Mouse (Mus musculus) heart, embryonic 14.5 days (tissue): ENCODE measurements around the gene Aagab. TPM values are rescaled to one million over a fixed set of nuclear protein-coding genes. Genes with fewer than 3 reads are reported as not detected.

Experiments used
- ATAC-seq: fragments of 200-750 bp; cut with Nextera tagmentation; 2 replicates; pipeline ENCODE4 v1.8.0; 2017; ENCODE audit warnings: low read depth, moderate TSS enrichment; ENCODE audit not compliant: insufficient number of reproducible peaks, insufficient read depth, low FRiP score
- H3K27ac ChIP-seq, 2 experiments: fragments of 200-500 bp in 1 of 2; fragments of 300-500 bp in 1 of 2; sonication (generic) in 1 of 2; replicated peaks in 1 of 2; 2 replicates each; pipeline ENCODE4 v1.5.1; 2012 to 2014; ENCODE audit warnings: low read depth in 2 of 2, low read length in 2 of 2, control low read depth in 1 of 2, mild to moderate bottlenecking in 1 of 2, mixed read lengths in 1 of 2; ENCODE audit not compliant: control insufficient read depth in 1 of 2, insufficient read depth in 1 of 2
- H3K27me3 ChIP-seq: fragments of 300-500 bp; sonication (generic); 2 replicates; pipeline ENCODE4 v1.6.1; 2014; ENCODE audit warnings: mild to moderate bottlenecking, low read length, control low read depth; ENCODE audit not compliant: control insufficient read depth, insufficient read depth
- H3K36me3 ChIP-seq: fragments of 300-500 bp; sonication (generic); 2 replicates; pipeline ENCODE4 v1.6.1; 2014; ENCODE audit warnings: mild to moderate bottlenecking, control low read depth, low read length, mixed read lengths; ENCODE audit not compliant: control insufficient read depth, insufficient read depth
- H3K4me1 ChIP-seq, 2 experiments: fragments of 200-500 bp in 1 of 2; fragments of 300-500 bp in 1 of 2; sonication (generic) in 1 of 2; 2 replicates each; pipeline ENCODE4 v1.6.1; 2012 to 2014; ENCODE audit warnings: low read length in 2 of 2, control low read depth in 1 of 2, mixed read lengths in 1 of 2; ENCODE audit not compliant: control insufficient read depth in 2 of 2, insufficient read depth in 2 of 2
- H3K4me2 ChIP-seq: fragments of 300-500 bp; sonication (generic); 2 replicates; pipeline ENCODE4 v1.6.1; 2014; ENCODE audit warnings: mild to moderate bottlenecking, low read length
- H3K4me3 ChIP-seq, 2 experiments: fragments of 200-500 bp in 1 of 2; fragments of 300-500 bp in 1 of 2; sonication (generic) in 1 of 2; 2 replicates each; pipeline ENCODE4 v1.5.1; 2012 to 2014; ENCODE audit warnings: low read length in 2 of 2, mild to moderate bottlenecking in 2 of 2, control low read depth in 1 of 2, low read depth in 1 of 2, moderate library complexity in 1 of 2; ENCODE audit not compliant: control insufficient read depth in 1 of 2, insufficient read depth in 1 of 2
- H3K9ac ChIP-seq: fragments of 300-500 bp; sonication (generic); 2 replicates; pipeline ENCODE4 v1.6.1; 2014; ENCODE audit warnings: mild to moderate bottlenecking, low read length
- H3K9me3 ChIP-seq: fragments of 300-500 bp; sonication (generic); 2 replicates; pipeline ENCODE4 v1.6.1; 2016; ENCODE audit warnings: low read length, control low read depth; ENCODE audit not compliant: control insufficient read depth
- WGBS: fragments of 180-500 bp; shearing (Covaris S2); extraction: QIAGEN DNeasy Blood & Tissue Kit; methylation state at CpG from one replicate; pipeline ENCODE4 v1.1.7; 2014; 5-methylcytosine and 5-hydroxymethylcytosine counted together
- polyA plus RNA-seq: library from polyadenylated mRNA; unstranded; fragments of >200 nt; fragmentation: Nextera tagmentation; extraction: Ambion mirVana; gene quantifications from 2 replicates; pipeline ENCODE4 v1.2.1, GENCODE M21; 2014

The Aagab gene
- polyA plus RNA-seq, 1 experiment from 2014 or later = 28.5 TPM

- H3K4me3 ChIP-seq = no peak overlapping the region
- H3K4me2 ChIP-seq = no peak overlapping the region
- no peak overlapping the region; a peak in 1 of 4 replicates for H3K27ac ChIP-seq
- no peak overlapping the region for H3K9ac ChIP-seq
- no peaks in the 10 kb centered on the region for H3K9me3 ChIP-seq
- WGBS = 54% methylated on average over 3 of the region's 3 CpGs
- peaks cover 34 to 45% of the 10 kb centered on the region in 2 experiments for H3K4me1 ChIP-seq
- no peaks in the 10 kb centered on the region for H3K36me3 ChIP-seq
- H3K27me3 ChIP-seq = no peaks in the 10 kb centered on the region
- ATAC-seq = no peak
Measured at GRCm38 (mm10) chr9:63673494-63673805, 71.0 kb downstream of the Aagab start.

GRCm38 (mm10) chr9:63674613-63675012 lies 72.2 kb downstream of the Aagab start:
- Histone ChIP-seq H3K9ac (no peak overlapping the region), H3K36me3 (no peaks in the 10 kb centered on the region), H3K27me3 (no peaks in the 10 kb centered on the region), H3K9me3 (no peaks in the 10 kb centered on the region), H3K27ac (peak overlapping the region in 1 of 2 experiments; percentile 44; a peak in 1 of 4 replicates), H3K4me3 (no peak overlapping the region), H3K4me2 (no peak overlapping the region), H3K4me1 (peaks cover 34 to 45% of the 10 kb centered on the region in 2 experiments)
- ATAC-seq = no peak
- WGBS = 55% methylated on average over 10 of the region's 10 CpGs

- Histone ChIP-seq H3K27me3 (no peaks in the 10 kb centered on the region), H3K9ac (no peak overlapping the region), H3K36me3 (no peaks in the 10 kb centered on the region), H3K27ac (peak overlapping the region; percentile 47 to 68; a peak in 2 of 4 replicates), H3K4me1 (peaks cover 33 to 40% of the 10 kb centered on the region in 2 experiments), H3K4me2 (no peak overlapping the region), H3K9me3 (no peaks in the 10 kb centered on the region), H3K4me3 (no peak overlapping the region)
- ATAC-seq = no peak
- 52% methylated on average over 3 of the region's 3 CpGs for WGBS
Measured at GRCm38 (mm10) chr9:63677621-63678020, 75.2 kb downstream of the Aagab start.

- no peak overlapping the region for H3K4me2 ChIP-seq
- no peaks in the 10 kb centered on the region for H3K9me3 ChIP-seq
- no peaks in the 10 kb centered on the region for H3K36me3 ChIP-seq
- no peak overlapping the region for H3K9ac ChIP-seq
- 73% methylated on average over 1 of the region's 1 CpGs for WGBS
- no peak overlapping the region for H3K4me3 ChIP-seq
- no peaks in the 10 kb centered on the region for H3K27me3 ChIP-seq
- ATAC-seq = no peak
- H3K4me1 ChIP-seq = peaks cover 29 to 37% of the 10 kb centered on the region in 2 experiments
- H3K27ac ChIP-seq = peak overlapping the region; percentile 47 to 68; a peak in 3 of 4 replicates
Measured at GRCm38 (mm10) chr9:63678076-63678475, 75.6 kb downstream of the Aagab start.

- Histone ChIP-seq H3K36me3 (no peaks in the 10 kb centered on the region), H3K27me3 (no peaks in the 10 kb centered on the region), H3K9ac (no peak overlapping the region), H3K4me2 (no peak overlapping the region), H3K27ac (no peak overlapping the region), H3K9me3 (0 out of 2 replicates have a peak, but pooled peaks cover 3% of the 10 kb centered on the region), H3K4me3 (no peak overlapping the region), H3K4me1 (peaks cover 21 to 41% of the 10 kb centered on the region in 2 experiments)
- ATAC-seq = no peak
- 52% methylated on average over 9 of the region's 9 CpGs for WGBS
Measured at GRCm38 (mm10) chr9:63682301-63682700, 79.8 kb downstream of the Aagab start.

GRCm38 (mm10) chr9:63682943-63683342 lies 80.5 kb downstream of the Aagab start:
- ATAC-seq = no peak
- Histone ChIP-seq H3K36me3 (no peaks in the 10 kb centered on the region), H3K9me3 (0 out of 2 replicates have a peak, but pooled peaks cover 3% of the 10 kb centered on the region), H3K4me3 (no peak overlapping the region), H3K27ac (no peak overlapping the region), H3K4me2 (no peak overlapping the region), H3K9ac (no peak overlapping the region), H3K27me3 (no peaks in the 10 kb centered on the region), H3K4me1 (peaks cover 17 to 36% of the 10 kb centered on the region in 2 experiments)
- 77% methylated on average over 2 of the region's 2 CpGs for WGBS

GRCm38 (mm10) chr9:63684277-63684676 lies 81.8 kb downstream of the Aagab start:
- no peak overlapping the region for H3K4me3 ChIP-seq
- no peaks in the 10 kb centered on the region for H3K36me3 ChIP-seq
- 0 out of 2 replicates have a peak, but pooled peaks cover 3% of the 10 kb centered on the region for H3K9me3 ChIP-seq
- peaks cover 10 to 24% of the 10 kb centered on the region in 2 experiments for H3K4me1 ChIP-seq
- ATAC-seq = no peak
- H3K9ac ChIP-seq = no peak overlapping the region
- 86% methylated on average over 6 of the region's 6 CpGs for WGBS
- H3K27ac ChIP-seq = no peak overlapping the region
- no peaks in the 10 kb centered on the region for H3K27me3 ChIP-seq
- no peak overlapping the region for H3K4me2 ChIP-seq

- no peaks in the 10 kb centered on the region for H3K36me3 ChIP-seq
- ATAC-seq = no peak
- 0 out of 2 replicates have a peak, but pooled peaks cover 3% of the 10 kb centered on the region for H3K9me3 ChIP-seq
- H3K9ac ChIP-seq = no peak overlapping the region
- H3K27me3 ChIP-seq = no peaks in the 10 kb centered on the region
- H3K4me1 ChIP-seq = peaks cover 10 to 23% of the 10 kb centered on the region in 2 experiments
- no peak overlapping the region for H3K4me2 ChIP-seq
- peak overlapping the region in 1 of 2 experiments; percentile 2; a peak in 1 of 4 replicates for H3K27ac ChIP-seq
- no peak overlapping the region for H3K4me3 ChIP-seq
- 22% methylated on average over 5 of the region's 5 CpGs for WGBS
Measured at GRCm38 (mm10) chr9:63685352-63685751, 82.9 kb downstream of the Aagab start.
